Mouse (Mus musculus): ENCODE data around the gene Dtwd1.
"Not testable (repeated sequence)": the region's sequence is repeated elsewhere in the genome, so short reads cannot be mapped to it uniquely, and the experiment has no call there.

Dtwd1 gene

GRCm38 (mm10) chr2:126151855-126152571 is at the start of gene Dtwd1, which contains the start of gene Fam227b:
Dtwd1 (plus strand) TSS chr2:126152141.
Fam227b (minus strand) TSS chr2:126152004.
- in situ Hi-C loops (cut with MboI, MseI) = no loop called here

- in situ Hi-C loops (cut with MboI, MseI) = loop anchor here (25.0 kb wide), 1 partner anchor 260 kb away; no protein-coding TSS in a partner anchor
These were observed 4.2 kb upstream of the Dtwd1 start for GRCm38 (mm10) chr2:126147723-126148122.

- in situ Hi-C loops (cut with MboI, MseI) = no loop called here
These were observed 13.5 kb downstream of the Dtwd1 start for GRCm38 (mm10) chr2:126165277-126166018.

GRCm38 (mm10) chr2:126166335-126166734 is 14.4 kb downstream of the Dtwd1 start:
- in situ Hi-C loops (cut with MboI, MseI) = no loop called here

- in situ Hi-C loops (cut with MboI, MseI) = no loop called here
These were observed 15.1 kb downstream of the Dtwd1 start for GRCm38 (mm10) chr2:126166848-126167617.

GRCm38 (mm10) chr2:126171427-126171826 is 19.5 kb downstream of the Dtwd1 start:
- in situ Hi-C loops (cut with MboI, MseI) = no loop called here

- in situ Hi-C loops (cut with MboI, MseI) = no loop called here
These were observed 39.4 kb downstream of the Dtwd1 start for GRCm38 (mm10) chr2:126191306-126191705.

- in situ Hi-C loops (cut with MboI, MseI) = no loop called here
These were observed 40.2 kb downstream of the Dtwd1 start for GRCm38 (mm10) chr2:126192129-126192528.

GRCm38 (mm10) chr2:126195631-126196356 is 43.9 kb downstream of the Dtwd1 start:
- in situ Hi-C loops (cut with MboI, MseI) = no loop called here

GRCm38 (mm10) chr2:126198971-126199370 is 47.0 kb downstream of the Dtwd1 start:
- in situ Hi-C loops (cut with MboI, MseI) = no loop called here

- in situ Hi-C loops (cut with MboI, MseI) = no loop called here
These were observed 59.2 kb downstream of the Dtwd1 start for GRCm38 (mm10) chr2:126211011-126211680.

GRCm38 (mm10) chr2:126214800-126215199 is 62.9 kb downstream of the Dtwd1 start, which contains the start of gene Gm17555:
Gm17555 (plus strand) TSS chr2:126215100.
- in situ Hi-C loops (cut with MboI, MseI) = not testable (repeated sequence)

Measured in T-helper 2 cell (primary cell).